Mouse (Mus musculus) brain, embryonic 18.5 days (tissue): ENCODE measurements around the gene Arhgef18.
A peak's percentile ranks its signal among the peaks of the same experiment; 100 is the strongest.

ENCODE experiments used
- DNase-seq: peaks from one replicate; pipeline ENCODE4 v3.0.0-alpha.2; 2012; ENCODE audit warnings: low read depth, low spot score

Gene Arhgef18

DNA sequence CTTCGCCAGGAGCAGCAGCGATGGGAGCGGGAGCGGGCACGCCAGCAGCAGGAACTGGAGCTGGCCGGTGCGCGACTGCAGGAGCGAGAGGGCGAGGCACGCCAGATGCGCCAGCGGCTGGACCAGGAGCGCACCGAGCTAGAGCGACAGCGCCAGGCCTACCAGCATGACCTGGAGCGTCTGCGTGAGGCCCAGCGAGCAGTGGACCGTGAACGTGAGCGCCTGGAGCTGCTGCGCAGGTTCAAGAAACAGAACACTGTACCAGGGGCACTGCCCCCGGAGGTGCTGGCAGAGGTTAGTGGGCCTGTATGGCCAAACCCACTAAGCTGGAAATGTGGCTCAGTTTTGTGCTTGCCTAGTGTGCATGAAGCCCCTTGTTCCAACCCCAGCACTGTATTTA, 59.2 kb downstream of the Arhgef18 start:
- DNase-seq = no peak

DNA sequence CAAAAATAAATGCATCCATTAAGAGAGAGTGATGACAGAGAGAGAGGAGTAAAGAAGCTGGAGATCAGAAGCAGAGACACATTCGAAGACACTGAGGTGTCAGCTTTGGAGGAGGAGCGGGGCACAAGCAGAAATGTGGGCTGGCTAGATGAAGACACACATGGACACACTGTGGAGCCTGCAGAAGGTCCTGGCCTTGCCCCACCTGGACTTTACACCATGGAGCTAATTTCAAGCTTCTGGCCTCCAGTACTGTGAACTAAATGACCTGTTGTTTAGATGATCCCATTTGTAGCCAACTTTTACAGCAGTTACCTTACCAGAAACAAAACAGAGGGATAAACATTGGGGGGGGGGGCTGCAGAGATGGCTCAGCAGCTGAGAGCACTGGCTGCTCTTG, 70.4 kb downstream of the Arhgef18 start:
- DNase-seq = no peak

DNA sequence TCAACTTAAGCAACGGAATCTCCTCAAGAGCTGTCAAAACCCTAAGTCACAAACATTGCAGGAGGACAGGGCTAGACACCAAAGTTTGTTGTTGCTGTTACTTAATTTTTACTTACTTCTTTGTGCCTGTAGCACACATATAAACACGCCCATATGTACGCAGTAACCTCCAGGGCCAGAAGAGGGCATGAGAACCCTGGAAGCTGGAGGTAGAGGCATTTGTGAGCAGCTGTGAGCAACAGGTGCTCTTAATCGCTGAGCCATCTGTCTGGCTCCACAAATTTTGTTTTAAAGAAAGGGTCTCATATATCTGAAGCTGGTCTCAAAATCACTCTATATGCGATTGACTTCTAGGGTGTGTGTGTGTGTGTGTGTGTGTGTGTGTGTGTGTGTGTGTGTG, 71.5 kb downstream of the Arhgef18 start:
- DNase-seq = no peak

DNA sequence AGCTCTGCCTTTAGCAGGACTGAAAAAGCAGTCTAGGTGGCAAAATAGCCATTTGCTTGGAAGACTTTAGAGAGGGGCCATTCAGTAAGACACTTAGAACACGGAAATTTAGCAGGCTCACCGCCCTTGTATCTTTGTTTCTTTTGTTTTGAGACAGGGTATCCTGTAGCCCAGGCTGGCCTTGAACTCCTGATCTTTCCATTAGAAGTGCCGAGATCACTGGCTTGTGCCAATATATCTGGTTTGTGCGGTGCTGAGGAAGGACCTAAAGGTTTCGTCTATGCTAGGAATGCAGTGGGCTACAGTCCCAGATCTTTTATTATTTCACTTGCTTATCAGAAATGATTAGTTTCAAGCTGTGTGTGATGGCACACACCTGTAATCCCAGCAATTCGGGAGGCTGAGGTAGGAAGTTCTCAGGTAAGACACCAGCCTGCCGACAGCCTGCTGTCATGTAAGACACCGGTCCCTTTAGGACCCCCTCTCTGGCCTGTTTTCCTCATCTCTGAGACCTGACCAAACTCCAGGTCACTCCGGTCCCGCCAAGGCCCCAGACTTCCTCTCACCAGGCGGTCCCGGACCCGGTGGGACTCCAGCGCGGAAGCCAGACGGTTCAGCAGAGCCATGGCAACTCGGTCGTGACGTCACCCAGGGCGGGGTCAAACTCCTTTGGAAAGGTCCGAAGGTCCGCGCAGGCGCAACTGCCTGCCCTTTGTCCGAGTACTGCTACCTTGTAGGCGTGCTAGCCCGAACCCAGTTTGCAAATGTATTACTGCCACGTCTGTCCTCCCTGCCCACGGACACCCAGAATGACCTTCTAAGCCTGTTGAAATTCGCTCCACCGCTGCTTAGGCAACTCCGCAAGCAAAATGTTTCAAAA, 74.4 kb downstream of the Arhgef18 start, which contains the start of gene Pex11g:
TSS of gene Pex11g (minus strand) at position 675 of the 880 bp plus-strand sequence.
- DNase-seq = peak; percentile 77

DNA sequence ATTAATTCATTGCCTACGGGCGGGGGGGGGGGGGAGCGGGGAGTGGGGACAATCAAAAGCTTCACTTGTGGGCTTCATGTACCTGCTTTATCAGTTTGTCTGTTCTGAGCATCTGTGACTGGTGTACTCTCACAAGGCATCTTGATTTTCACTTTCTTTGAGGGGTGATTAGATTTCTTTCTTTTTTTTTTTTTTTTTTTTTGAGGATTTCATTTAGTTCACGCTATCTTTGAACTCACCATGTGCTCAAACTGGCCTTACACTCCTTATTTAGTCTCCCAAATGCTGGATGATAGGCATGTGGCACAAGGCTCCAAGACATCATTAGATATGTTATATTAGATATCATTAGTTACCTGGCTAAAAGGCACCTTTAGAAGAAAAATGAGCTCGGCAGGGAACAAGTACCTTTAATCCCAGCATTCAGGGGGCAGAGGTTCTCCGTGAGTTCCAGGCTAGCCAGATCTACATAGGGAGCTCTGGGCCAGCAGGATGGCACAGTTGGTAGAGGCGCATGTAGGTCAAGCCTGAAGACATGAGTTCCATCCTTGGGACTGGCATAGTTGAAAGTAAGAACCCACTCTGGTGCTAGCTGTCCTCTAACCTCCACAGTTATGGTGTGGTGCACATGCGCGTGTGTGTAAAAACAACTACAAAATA, 75.2 kb downstream of the Arhgef18 start:
- no peak for DNase-seq

DNA sequence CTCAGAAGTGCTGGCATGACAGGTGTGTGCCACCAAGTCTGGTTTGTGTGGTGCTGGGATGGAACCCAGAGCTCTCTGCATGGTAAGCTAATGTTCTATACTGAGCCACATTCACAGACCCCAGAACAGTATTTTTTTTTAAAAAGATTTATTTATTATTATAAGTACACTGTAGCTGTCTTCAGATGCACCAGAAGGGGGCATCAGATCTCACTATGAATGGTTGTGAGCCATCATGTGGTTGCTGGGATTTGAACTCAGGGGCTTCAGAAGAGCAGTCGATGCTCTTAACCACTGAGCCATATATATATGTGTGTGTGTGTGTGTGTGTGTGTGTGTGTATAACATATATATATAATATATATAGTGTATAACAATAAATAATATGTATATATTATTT, 76.0 kb downstream of the Arhgef18 start:
- DNase-seq = no peak

DNA sequence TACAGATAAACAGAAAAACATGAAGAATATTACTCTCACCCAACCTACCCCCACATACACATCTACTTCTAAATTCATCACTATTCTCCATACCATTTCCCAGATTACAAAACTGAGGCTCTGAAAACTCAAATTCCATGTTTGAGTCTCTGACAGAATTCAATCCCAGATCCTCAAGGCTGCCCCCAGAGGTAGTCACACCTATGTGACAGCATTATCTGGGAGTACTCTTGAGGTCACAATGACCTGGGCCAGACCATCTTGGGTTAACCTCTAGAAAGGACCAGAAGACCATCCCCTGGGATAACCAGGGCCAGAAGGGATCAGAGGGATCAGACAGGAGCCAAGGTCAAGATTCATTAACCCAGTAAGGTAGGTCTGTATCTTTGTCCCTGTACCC, 77.8 kb downstream of the Arhgef18 start, which contains the start of gene Tex45:
TSS of gene Tex45 (plus strand) at position 301 of the 400 bp plus-strand sequence.
- DNase-seq = no peak

DNA sequence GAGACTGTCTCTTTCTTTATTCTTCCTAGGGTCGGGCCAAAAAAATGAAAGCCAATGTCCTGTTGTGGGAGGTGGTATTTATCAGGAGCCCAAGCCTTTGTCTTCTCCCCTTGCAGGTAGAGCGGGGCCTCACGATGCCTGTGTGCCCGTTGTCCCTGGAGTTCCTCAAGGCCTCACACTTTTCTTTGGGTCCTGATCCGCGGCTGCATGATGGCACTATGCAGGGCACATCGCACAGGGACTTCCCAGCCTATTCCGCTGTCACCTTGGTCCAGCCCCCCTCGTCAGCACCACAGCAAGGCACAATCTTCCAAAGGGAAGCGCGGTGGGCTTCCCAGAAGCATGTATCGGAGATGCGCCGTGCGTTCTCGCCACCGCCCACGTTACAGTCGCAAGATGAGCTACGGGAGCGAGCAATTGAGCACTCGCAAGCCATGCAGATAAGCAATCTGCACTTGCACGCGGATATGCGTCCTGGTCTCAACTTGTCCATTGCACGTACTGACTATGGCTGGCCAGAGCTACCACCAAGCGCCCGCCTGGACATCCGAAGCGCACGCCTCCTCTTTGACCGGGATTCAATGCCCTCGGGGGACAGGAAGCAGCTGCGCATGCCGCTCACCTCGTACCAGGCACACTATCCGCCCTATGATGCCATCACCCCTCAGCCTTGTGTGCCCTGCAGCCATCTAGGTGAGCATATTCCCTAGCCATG, 83.1 kb downstream of the Arhgef18 start:
- DNase-seq = no peak

DNA sequence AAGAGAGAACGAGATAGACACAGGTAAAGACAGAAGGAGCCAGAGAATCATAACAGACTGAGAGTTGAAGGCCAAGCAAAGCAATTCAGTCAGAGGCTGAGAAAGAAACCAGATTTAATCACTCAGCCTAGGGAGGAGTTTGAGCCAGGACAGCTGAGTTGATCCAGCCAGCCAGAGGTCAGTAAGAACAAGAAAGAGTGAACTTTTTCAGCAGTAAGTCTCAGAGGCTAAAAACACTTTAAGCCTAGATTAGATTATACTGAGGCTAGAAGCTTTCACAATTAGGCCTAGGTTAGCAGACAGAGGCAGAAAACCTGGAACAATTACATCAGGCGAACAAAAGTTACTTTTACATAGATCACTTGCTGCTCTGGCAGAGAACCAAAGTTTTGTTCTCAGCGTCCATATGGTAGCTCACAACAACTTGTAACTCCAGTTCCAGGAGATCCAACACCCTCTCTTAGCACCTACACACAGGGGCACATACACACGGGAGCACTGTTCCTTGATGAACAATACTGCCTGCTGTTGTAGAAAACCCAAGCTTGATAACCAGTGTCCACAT, 87.5 kb downstream of the Arhgef18 start:
- no peak for DNase-seq

DNA sequence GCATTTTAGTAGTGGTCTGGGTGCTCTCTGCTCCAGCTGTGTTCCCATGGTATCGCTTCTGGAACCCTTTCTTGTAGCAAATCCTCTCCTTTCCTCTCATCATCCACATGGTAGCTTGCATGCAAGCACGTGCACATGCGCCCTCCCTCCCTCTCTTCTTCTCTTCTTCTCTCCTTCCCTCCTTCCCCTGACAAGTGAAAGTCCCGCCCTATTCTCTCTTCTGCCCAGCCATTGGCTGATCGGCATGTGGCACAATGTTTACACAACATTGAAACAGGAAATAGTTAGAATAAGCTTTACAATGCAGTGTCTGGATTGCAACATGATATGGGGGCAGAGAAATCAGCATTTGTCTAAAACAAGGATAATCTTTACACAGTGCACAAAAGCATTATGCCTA, 88.8 kb downstream of the Arhgef18 start:
- no peak for DNase-seq

DNA sequence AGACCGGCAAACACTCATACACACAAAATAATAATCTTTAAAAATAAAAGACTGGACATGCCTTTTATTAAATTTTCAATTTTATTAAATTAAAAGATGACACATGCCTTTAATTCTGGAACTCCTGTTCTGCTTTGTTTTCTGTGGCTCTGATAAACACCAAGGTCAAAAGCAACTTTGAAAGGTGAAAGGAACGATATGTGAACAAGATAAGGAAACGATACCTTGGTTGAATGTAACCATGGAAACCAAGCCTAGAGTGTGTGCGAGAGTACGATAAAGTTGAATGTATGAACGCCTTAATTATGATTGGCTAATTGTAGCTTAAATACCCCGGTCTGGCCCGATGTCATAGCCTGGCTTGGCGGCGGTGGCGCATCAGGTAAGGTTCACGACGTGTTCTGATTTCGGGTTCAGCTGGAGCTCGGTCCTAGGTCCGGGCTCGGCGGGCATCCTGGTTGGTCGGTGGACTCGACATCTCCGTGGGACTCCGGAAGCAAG, 89.5 kb downstream of the Arhgef18 start:
- DNase-seq = no peak

DNA sequence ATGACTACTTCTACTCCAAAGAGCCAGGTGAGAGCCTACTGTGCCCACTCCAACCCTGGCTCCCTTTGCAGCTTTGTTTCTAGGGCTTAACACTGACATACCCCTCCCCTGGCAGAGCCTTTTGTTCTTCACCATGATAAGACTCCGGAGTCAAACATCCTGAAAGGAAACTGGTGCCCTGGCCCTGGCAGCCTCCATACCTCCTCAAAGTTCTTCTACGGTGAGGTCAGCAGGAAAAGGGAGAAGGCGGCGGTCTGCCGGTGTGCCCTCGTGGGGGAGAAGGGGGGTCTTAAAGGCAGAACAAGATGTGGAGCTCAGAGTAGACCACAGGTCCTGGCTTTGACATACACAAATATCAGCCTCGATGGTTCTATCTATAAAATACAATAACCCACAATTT, 90.7 kb downstream of the Arhgef18 start:
- no peak for DNase-seq

DNA sequence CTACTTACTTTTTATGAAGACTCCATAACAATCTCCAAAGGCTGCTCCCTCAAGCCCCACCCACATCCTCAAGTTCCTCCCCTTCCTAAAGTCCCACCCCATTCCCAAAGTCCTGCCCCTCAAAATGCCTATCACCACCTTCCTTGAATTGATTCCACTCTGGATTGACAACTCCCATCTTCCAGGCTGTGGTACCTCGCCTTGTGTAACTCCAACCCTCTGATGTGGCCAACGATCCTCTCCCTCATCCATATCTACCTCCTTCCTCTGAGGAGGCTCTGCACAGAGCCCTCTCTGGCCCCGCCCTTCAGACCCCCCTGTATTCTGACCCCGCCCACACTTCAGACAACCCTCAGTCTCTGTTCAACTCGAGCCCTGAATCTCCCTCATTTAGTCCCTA, 92.4 kb downstream of the Arhgef18 start:
- DNase-seq = no peak

DNA sequence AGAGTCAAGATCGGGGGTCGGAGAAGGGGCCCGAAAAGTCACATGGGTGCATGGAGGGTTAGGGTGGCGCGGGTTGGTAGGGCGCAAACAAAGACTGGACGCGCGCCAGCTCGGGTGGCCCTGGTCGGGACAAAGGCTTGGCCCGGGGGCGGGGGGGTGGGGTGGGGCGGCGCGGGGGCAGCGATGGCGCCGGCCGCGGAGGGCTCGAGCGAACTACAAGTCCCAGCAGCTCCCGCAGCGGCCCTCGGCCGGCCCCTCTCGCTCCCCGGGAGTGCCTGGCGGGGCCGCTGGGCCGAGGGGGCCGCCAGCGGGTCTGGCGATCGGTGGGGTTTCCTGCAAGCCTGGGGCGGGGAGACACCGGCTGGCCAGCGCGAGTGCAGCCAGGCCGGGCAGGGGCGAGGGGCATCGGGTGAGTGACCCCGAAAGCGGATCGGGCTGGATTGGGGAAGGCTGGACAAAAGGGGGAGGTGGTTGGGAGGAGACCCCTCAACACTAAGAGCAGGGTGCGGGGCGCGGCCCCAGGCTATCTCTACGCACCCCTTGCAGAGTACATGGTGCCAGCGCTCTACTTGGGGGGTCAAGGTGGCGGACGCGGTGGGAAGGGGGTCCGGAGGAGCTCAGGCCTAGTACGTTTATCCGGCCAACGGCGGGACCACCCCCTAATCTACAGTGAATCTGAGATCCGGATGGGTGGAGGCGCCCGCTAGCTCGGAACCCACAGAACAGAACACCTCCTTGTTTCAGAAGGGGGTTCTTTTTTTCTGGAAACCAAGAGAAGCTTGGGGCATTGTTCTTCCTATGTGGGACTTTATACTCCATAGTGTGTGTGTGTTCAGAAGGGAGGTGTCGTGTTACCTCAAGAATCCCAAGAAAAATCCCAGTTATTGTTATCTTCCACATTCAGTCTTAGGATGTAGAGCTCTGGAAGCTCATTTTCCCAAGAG, 100.4 kb downstream of the Arhgef18 start, which contains the start of gene Zfp358:
TSS of gene Zfp358 (plus strand) at position 238 of the 944 bp plus-strand sequence.
- DNase-seq = peak; percentile 54

DNA sequence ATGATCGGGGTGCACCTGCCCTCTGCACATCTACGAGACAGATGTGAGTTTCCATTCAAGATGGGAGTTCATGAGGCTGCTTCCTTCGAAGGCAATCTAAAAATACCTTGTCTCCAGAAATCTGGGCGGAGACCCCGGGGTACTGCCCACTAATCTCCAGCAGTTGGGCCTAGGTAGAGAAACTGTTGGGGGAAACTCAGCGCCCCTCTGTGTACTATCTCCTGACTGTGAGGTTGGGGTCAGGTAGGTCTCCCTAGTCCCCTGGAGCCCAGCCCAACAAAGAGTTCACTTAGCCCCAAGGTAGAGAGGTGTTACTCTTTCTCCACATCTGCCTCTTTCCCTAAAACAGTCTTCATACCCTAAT, 101.0 kb downstream of the Arhgef18 start:
- DNase-seq = no peak

DNA sequence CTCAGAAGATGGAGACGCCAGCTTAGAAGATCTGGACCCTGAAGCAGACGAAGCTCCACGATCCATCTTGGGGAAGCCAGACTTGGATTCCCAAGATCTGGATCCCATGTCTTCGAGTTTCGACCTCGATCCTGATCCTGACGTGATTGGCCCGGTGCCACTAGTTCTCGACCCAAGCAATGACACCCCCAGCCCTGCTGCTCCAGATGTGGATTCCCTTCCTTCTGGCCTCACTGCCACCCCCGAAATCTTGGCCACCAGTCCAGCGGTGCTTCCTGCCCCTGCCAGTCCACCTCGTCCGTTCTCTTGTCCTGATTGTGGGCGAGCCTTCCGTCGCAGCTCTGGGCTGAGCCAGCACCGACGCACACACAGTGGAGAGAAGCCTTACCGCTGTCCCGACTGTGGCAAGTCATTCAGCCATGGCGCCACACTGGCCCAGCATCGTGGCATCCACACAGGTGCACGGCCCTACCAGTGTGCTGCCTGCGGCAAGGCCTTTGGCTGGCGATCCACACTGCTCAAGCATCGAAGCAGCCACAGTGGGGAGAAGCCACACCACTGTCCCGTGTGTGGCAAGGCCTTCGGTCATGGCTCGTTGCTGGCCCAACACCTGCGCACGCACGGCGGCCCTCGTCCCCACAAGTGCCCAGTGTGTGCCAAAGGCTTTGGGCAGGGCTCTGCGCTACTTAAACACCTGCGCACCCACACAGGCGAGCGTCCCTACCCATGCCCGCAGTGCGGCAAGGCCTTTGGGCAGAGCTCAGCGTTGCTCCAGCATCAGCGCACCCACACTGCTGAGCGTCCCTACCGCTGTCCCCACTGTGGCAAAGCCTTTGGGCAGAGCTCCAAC, 103.0 kb downstream of the Arhgef18 start:
- DNase-seq = no peak

DNA sequence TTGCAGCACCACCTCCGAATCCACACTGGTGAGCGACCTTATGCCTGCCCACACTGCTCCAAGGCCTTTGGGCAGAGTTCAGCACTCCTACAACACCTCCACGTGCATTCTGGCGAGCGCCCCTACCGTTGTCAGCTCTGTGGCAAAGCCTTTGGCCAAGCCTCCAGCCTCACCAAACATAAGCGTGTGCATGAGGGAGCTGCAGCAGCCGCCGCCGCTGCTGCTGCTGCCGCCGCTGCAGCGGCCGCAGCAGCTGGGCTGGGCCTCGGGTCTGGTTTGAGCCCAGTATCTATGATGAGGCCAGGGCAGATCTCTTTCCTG, 103.6 kb downstream of the Arhgef18 start:
- DNase-seq = no peak

DNA sequence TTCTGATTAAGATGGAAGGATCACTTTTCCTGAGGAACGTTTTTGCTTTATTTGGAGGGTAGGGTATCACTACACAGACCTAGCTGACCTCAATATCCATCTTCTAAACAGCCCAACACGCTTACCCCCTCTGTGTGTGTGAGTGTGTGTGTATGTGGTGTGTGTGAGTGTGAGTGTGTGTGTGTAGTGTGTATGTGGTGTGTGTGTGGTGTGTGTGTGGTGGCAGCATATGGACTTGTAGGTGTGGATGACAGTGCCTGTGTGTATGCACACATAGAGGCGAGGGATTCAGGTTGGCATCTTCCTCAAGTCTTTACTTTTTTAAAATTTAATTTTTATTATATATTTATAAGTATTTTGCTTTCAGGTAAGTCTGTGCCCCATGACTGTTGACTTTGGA, 105.8 kb downstream of the Arhgef18 start:
- DNase-seq = no peak

DNA sequence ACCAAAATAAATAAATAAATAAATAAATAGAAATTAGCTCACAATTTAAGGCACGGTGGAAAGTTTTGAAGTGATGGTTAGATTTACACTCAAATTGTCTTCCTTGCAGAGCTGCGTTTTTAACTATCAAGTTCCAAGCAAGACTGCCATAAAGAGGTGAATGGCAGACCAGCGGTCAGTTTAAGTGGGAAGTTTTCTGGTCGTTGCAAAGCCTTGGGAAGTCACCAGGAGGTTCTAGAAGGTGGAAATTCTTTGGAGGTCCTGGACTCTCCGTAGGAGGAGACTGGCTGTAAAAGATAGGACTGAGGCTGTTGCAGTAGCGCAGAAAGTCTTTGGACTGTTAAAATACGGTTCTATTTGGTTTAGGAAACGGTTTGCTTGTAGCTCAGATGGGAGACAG, 106.9 kb downstream of the Arhgef18 start:
- DNase-seq = no peak
